Mouse (Mus musculus): ENCODE measurements around the gene Dnajc17.

GRCm38 (mm10) chr2:119172446-119172845 is 36.1 kb downstream of the Dnajc17 start:
- TF ChIP-seq GATA1 (IDR thresholded peaks at IDR 0.05; ENCODE audit: borderline replicate concordance, low read length) (no peak), FLI1 (IDR thresholded peaks at IDR 0.05; ENCODE audit: low read length) (no peak)

Data from megakaryocyte, embryonic 14.5 days (primary cell).